ENCODE assay signal across 12 mouse cellular contexts in the genomic region with DNA sequence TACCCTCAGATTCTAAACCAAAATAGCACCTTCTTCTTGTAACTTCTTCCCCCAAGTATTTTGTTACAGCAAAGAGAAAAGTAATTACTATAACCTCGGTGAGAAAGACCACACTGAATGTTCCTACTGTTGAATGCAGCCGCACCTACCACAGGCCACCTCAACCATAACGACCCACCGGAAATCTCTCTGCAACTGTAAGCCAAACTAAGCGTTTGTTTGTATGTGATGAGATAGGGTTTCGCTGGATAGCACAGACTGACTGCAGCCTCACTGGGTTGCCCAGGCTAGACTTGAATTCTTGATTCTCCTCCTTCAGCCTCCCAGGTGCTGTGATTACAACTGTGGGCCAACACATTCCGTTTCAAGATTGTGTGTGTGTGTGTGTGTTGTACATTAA.
"Had no signal": no experiment of that assay in that cellular context is flagged by ENCODE, and none has a peak within 500 bp of the region (broad histone marks: within the 10 kb centered on the region; RNA-seq: fewer than 3 reads in every experiment).

No protein-coding gene starts in this region.

- DNase-seq: lung, adult 18-20 months; lung, embryonic 14.5 days; lung, postnatal 10 days; lung, postnatal 36 days; retina, postnatal 1 day; right cerebral cortex, adult 18-20 months; right cerebral cortex, postnatal 25 days; right cerebral cortex, postnatal 4 days; spleen, adult 18-20 months; thymus, adult 2 months; thymus, postnatal 25 days; thymus, postnatal 4 days had no signal
